Mouse (Mus musculus): ENCODE data around the gene Snap25.

The Snap25 gene

GRCm38 (mm10) chr2:136816717-136817400, 103.6 kb downstream of the Snap25 start:
- no peak for DNase-seq

DNA sequence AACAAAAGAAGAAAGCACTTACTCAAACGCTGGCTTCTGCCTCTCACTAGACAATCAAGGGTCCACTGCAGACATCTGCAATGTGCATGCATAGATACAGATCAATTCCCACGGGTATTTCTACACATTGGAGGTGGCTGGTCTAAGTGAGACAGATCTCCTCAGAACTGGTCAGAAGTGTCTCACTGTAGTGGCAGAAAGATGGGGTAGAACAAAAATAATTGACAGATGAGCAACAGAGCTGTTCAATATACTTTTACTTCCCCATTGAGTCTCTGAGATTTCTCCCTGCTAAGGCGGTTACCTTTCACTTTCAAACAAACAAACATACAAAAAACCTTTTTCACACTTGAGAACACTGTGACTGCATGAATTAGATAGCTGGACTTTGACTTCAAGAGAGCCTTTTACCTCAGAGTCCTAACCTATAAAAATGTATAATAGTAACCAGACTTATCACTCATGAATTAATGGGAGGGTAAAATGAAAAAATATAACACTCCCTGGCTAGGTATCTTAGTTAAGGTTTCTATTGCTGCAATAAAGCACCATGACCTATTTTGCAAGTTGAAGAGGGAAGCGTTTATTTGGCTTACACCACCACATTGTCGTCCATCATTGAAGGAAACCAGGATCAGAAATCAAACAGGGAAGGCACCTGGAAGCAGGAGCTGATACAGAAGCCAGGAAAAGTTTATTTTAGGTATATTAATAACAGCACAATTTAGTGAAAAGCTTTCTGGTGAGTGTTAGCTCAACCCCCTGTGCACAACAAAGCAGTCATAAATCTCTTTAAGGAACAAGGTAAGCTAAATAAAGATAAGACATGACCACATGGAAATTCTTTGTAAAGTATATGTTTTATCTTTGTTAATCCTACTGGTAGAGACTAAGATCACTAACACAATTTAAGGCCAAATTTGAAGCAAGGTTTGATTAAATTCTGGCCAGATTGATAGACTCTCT, 110.8 kb downstream of the Snap25 start:
- no peak for DNase-seq

- no peak for DNase-seq
These were observed 114.4 kb downstream of the Snap25 start for GRCm38 (mm10) chr2:136827612-136828011.

Data from right cerebral cortex, adult 18-20 months (tissue).